Mouse (Mus musculus) ovary, postnatal 14 days (tissue): ENCODE measurements around the gene Nbr1.

ENCODE experiments used
- DNase-seq: peaks from one replicate; pipeline ENCODE4 v3.0.0; 2022; ENCODE audit warnings: low spot score

Nbr1 gene

GRCm38 (mm10) chr11:101551751-101552475 is at the start of gene Nbr1, which contains the start of gene Brca1:
Gene Nbr1, plus strand, starts transcription at chr11:101552149.
Gene Brca1, minus strand, starts transcription at chr11:101551955.
- DNase-seq = peak; percentile 85

GRCm38 (mm10) chr11:101506269-101506780 is 45.6 kb upstream of the Nbr1 start:
- DNase-seq = no peak

GRCm38 (mm10) chr11:101507090-101507489 is 44.9 kb upstream of the Nbr1 start:
- DNase-seq = no peak

- no peak for DNase-seq
These were observed 33.0 kb upstream of the Nbr1 start for GRCm38 (mm10) chr11:101518937-101519336.

- no peak for DNase-seq
These were observed 32.6 kb upstream of the Nbr1 start for GRCm38 (mm10) chr11:101519364-101519763.

GRCm38 (mm10) chr11:101524446-101524845 is 27.5 kb upstream of the Nbr1 start:
- DNase-seq = no peak

GRCm38 (mm10) chr11:101525056-101525455 is 26.9 kb upstream of the Nbr1 start:
- no peak for DNase-seq

GRCm38 (mm10) chr11:101525936-101526595 is 25.9 kb upstream of the Nbr1 start:
- no peak for DNase-seq

GRCm38 (mm10) chr11:101526686-101527085 is 25.3 kb upstream of the Nbr1 start:
- DNase-seq = no peak

- no peak for DNase-seq
These were observed 8.4 kb upstream of the Nbr1 start for GRCm38 (mm10) chr11:101543533-101543932.

GRCm38 (mm10) chr11:101544132-101544531 is 7.8 kb upstream of the Nbr1 start:
- DNase-seq = no peak

- no peak for DNase-seq
These were observed 3.4 kb upstream of the Nbr1 start for GRCm38 (mm10) chr11:101548526-101548925.

- peak; percentile 85 for DNase-seq
These were observed 739 bp downstream of the Nbr1 start for GRCm38 (mm10) chr11:101552476-101553300.

- no peak for DNase-seq
These were observed 1.5 kb downstream of the Nbr1 start for GRCm38 (mm10) chr11:101553354-101553930.

- DNase-seq = no peak
These were observed 4.6 kb downstream of the Nbr1 start for GRCm38 (mm10) chr11:101556541-101556940.

- DNase-seq = no peak
These were observed 5.0 kb downstream of the Nbr1 start for GRCm38 (mm10) chr11:101556954-101557353.

GRCm38 (mm10) chr11:101562391-101562790 is 10.4 kb downstream of the Nbr1 start:
- peak; percentile 15 for DNase-seq

GRCm38 (mm10) chr11:101568421-101568820 is 16.5 kb downstream of the Nbr1 start:
- DNase-seq = no peak

- DNase-seq = no peak
These were observed 24.2 kb downstream of the Nbr1 start for GRCm38 (mm10) chr11:101576116-101576515.

GRCm38 (mm10) chr11:101581081-101581764 is 29.3 kb downstream of the Nbr1 start:
- DNase-seq = no peak
